Mouse (Mus musculus) heart, adult 2 months (tissue): ENCODE results near the gene Slc6a19. TPM values are rescaled to one million over a fixed set of nuclear protein-coding genes. Genes with fewer than 3 reads are reported as not detected.

Experiments used
- DNase-seq, 2 experiments: peaks; one replicate each; pipeline ENCODE4 v3.0.0; 2021
- H3K27ac ChIP-seq: fragments of 200-600 bp; 2 replicates; pipeline ENCODE4 v1.8.1; 2022
- H3K27me3 ChIP-seq: fragments of 200-500 bp; 2 replicates; pipeline ENCODE4 v1.6.1; 2012; ENCODE audit warnings: mild to moderate bottlenecking, low read length, inconsistent platforms, mixed read lengths; ENCODE audit not compliant: control insufficient read depth, insufficient read depth
- H3K36me3 ChIP-seq: fragments of 200-500 bp; 2 replicates; pipeline ENCODE4 v1.6.1; 2012; ENCODE audit warnings: low read length, inconsistent platforms; ENCODE audit not compliant: control insufficient read depth, insufficient read depth
- H3K4me1 ChIP-seq: fragments of 200-500 bp; 2 replicates; pipeline ENCODE4 v1.6.1; 2011; ENCODE audit warnings: low read length; ENCODE audit not compliant: control insufficient read depth, insufficient read depth
- H3K4me3 ChIP-seq: fragments of 200-600 bp; 2 replicates; pipeline ENCODE4 v1.8.1; 2022
- H3K79me2 ChIP-seq: fragments of 200-500 bp; replicated peaks from 2 replicates; pipeline ENCODE4 v1.6.1; 2012; ENCODE audit warnings: mild to moderate bottlenecking, inconsistent platforms, low read length, moderate library complexity, mixed read lengths; ENCODE audit not compliant: control insufficient read depth, insufficient read depth
- H3K9ac ChIP-seq: fragments of 200-500 bp; 2 replicates; pipeline ENCODE4 v1.6.1; 2012; ENCODE audit warnings: low read depth, mild to moderate bottlenecking, control low read depth, inconsistent platforms, low read length, mixed read lengths
- CTCF ChIP-seq: fragments of 200-600 bp; IDR thresholded peaks from 2 replicates; pipeline ENCODE4 v1.8.1; 2022; ENCODE audit warnings: antibody characterized with exemption, mild to moderate bottlenecking, moderate library complexity
- EP300 ChIP-seq: fragments of 200-500 bp; IDR thresholded peaks from 2 replicates; pipeline ENCODE4 v1.6.1; 2011; ENCODE audit warnings: low read depth, low read length, control low read depth; ENCODE audit not compliant: insufficient read depth
- POLR2A ChIP-seq: fragments of 200-500 bp; IDR thresholded peaks from 2 replicates; pipeline ENCODE4 v1.6.1; 2011; ENCODE audit warnings: mild to moderate bottlenecking, low read depth, low read length, control low read depth; ENCODE audit not compliant: insufficient read depth
- WGBS: fragments of 180-500 bp; shearing (Covaris S2); methylation state at CpG from one replicate; pipeline ENCODE4 v1.1.7; 2018; 5-methylcytosine and 5-hydroxymethylcytosine counted together
- intact Hi-C: fragments of 180-260 bp; cut with DNase I; formaldehyde crosslinking; loops from one replicate; pipeline ENCODE4 v1.15.1; 2025
- polyA plus RNA-seq: library from polyadenylated mRNA; depleted of rRNA; stranded (reverse); fragments of >200 nt; gene quantifications from 2 replicates; pipeline ENCODE4 v1.2.3, GENCODE M21; 2012
- total RNA-seq, 2 experiments: library from RNA; stranded (reverse); gene quantifications; 2 replicates each; pipeline ENCODE4 v1.2.3; 2021

The Slc6a19 gene
- total and polyA plus RNA-seq, 3 experiments = 0.08 TPM; not detected in 2

- 78% methylated on average over 1 of the region's 1 CpGs for WGBS
- intact Hi-C loops = no loop called here
- no peak for TF ChIP-seq CTCF
- no peak for TF ChIP-seq POLR2A
- no peak for TF ChIP-seq EP300
- Histone ChIP-seq H3K36me3 (peaks cover 3% of the 10 kb centered on the region), H3K79me2 (no peaks in the 10 kb centered on the region), H3K4me3 (no peak overlapping the region), H3K27ac (no peak overlapping the region), H3K4me1 (peaks cover 27% of the 10 kb centered on the region), H3K9ac (no peak overlapping the region), H3K27me3 (no peaks in the 10 kb centered on the region)
- no peak for DNase-seq
Measured at GRCm38 (mm10) chr13:73730913-73731312, 26.2 kb upstream of the Slc6a19 start.

GRCm38 (mm10) chr13:73728633-73729032 lies 24.0 kb upstream of the Slc6a19 start:
- Histone ChIP-seq H3K79me2 (no peaks in the 10 kb centered on the region), H3K27me3 (no peaks in the 10 kb centered on the region), H3K4me1 (peaks cover 22% of the 10 kb centered on the region), H3K36me3 (peaks cover 3% of the 10 kb centered on the region), H3K9ac (no peak overlapping the region), H3K27ac (peak overlapping the region; percentile 53), H3K4me3 (no peak overlapping the region)
- no peak for TF ChIP-seq EP300
- no peak for TF ChIP-seq CTCF
- TF ChIP-seq POLR2A = no peak
- intact Hi-C loops = loop anchor here (2.0 to 5.0 kb wide), 2 partner anchors 34 to 44 kb away; no protein-coding TSS in a partner anchor
- DNase-seq = no peak

GRCm38 (mm10) chr13:73727621-73728025 lies 23.0 kb upstream of the Slc6a19 start:
- Histone ChIP-seq H3K27me3 (no peaks in the 10 kb centered on the region), H3K36me3 (peaks cover 3% of the 10 kb centered on the region), H3K4me1 (peaks cover 22% of the 10 kb centered on the region), H3K79me2 (no peaks in the 10 kb centered on the region), H3K9ac (no peak overlapping the region), H3K27ac (peak overlapping the region; percentile 53), H3K4me3 (no peak overlapping the region)
- TF ChIP-seq POLR2A (no peak), CTCF (no peak), EP300 (peak; percentile 32; the same call in 1 of the 2 replicates)
- WGBS = 38% methylated on average over 2 of the region's 2 CpGs
- peak; percentile 67 to 75 for DNase-seq
- intact Hi-C loops = loop anchor here (2.0 to 5.0 kb wide), 2 partner anchors 35 to 45 kb away; no protein-coding TSS in a partner anchor

- Histone ChIP-seq H3K27me3 (no peaks in the 10 kb centered on the region), H3K36me3 (peaks cover 3% of the 10 kb centered on the region), H3K27ac (no peak overlapping the region), H3K4me1 (peaks cover 16% of the 10 kb centered on the region), H3K4me3 (no peak overlapping the region), H3K79me2 (no peaks in the 10 kb centered on the region), H3K9ac (no peak overlapping the region)
- intact Hi-C loops = loop anchor here (5.0 kb wide), 1 partner anchor 37 kb away; no protein-coding TSS in a partner anchor
- TF ChIP-seq EP300 = no peak
- TF ChIP-seq CTCF = no peak
- no peak for TF ChIP-seq POLR2A
- 48% methylated on average over 5 of the region's 5 CpGs for WGBS
- no peak for DNase-seq
Measured at GRCm38 (mm10) chr13:73725315-73725714, 20.6 kb upstream of the Slc6a19 start.

- intact Hi-C loops = loop anchor here (1.0 kb wide), 1 partner anchor 99 kb away; no protein-coding TSS in a partner anchor
- Histone ChIP-seq H3K9ac (no peak overlapping the region), H3K27me3 (no peaks in the 10 kb centered on the region), H3K36me3 (no peaks in the 10 kb centered on the region), H3K4me3 (no peak overlapping the region), H3K4me1 (peaks cover 8% of the 10 kb centered on the region), H3K27ac (no peak overlapping the region), H3K79me2 (no peaks in the 10 kb centered on the region)
- TF ChIP-seq EP300 = 0 out of 2 replicates have a peak, but pooled peaks have one; percentile 12
- TF ChIP-seq POLR2A = no peak
- TF ChIP-seq CTCF = peak; percentile 83
- 29% methylated on average over 8 of the region's 8 CpGs for WGBS
- peak; percentile 45 to 63 for DNase-seq
Measured at GRCm38 (mm10) chr13:73723081-73723668, 18.5 kb upstream of the Slc6a19 start.

- no peak for TF ChIP-seq POLR2A
- TF ChIP-seq EP300 = no peak
- DNase-seq = no peak
- intact Hi-C loops = no loop called here
- no peak overlapping the region for H3K27ac ChIP-seq
- H3K4me3 ChIP-seq = no peak overlapping the region
- no peaks in the 10 kb centered on the region for H3K79me2 ChIP-seq
- no peaks in the 10 kb centered on the region for H3K27me3 ChIP-seq
- 85% methylated on average over 4 of the region's 4 CpGs for WGBS
- no peaks in the 10 kb centered on the region for H3K4me1 ChIP-seq
- H3K9ac ChIP-seq = no peak overlapping the region
- H3K36me3 ChIP-seq = no peaks in the 10 kb centered on the region
Measured at GRCm38 (mm10) chr13:73720241-73720640, 15.6 kb upstream of the Slc6a19 start.
